Mouse (Mus musculus) layer of hippocampus, adult 9-11 months (tissue): Measurements from ENCODE around the gene Stx5a.
A peak's percentile ranks its signal among the peaks of the same experiment; 100 is the strongest.

Experiments
- DNase-seq: peaks from one replicate; pipeline ENCODE4 v3.0.0; 2022

Stx5a gene

GRCm38 (mm10) chr19:8741243-8741869 lies at the start of gene Stx5a:
Stx5a (plus strand) TSS chr19:8741413.
- DNase-seq: peak; percentile 98

- no peak for DNase-seq
Measured at GRCm38 (mm10) chr19:8691871-8692539, 49.2 kb upstream of the Stx5a start.

- DNase-seq: no peak
Measured at GRCm38 (mm10) chr19:8692740-8693139, 48.5 kb upstream of the Stx5a start.

GRCm38 (mm10) chr19:8695330-8695729 lies 45.9 kb upstream of the Stx5a start:
- DNase-seq: no peak

GRCm38 (mm10) chr19:8699652-8700051 lies 41.6 kb upstream of the Stx5a start:
- DNase-seq: no peak

GRCm38 (mm10) chr19:8702458-8702857 lies 38.8 kb upstream of the Stx5a start:
- DNase-seq: no peak

GRCm38 (mm10) chr19:8703571-8703970 lies 37.6 kb upstream of the Stx5a start:
- DNase-seq: no peak

GRCm38 (mm10) chr19:8705026-8705708 lies 36.0 kb upstream of the Stx5a start:
- DNase-seq: no peak

GRCm38 (mm10) chr19:8706132-8706667 lies 35.0 kb upstream of the Stx5a start:
- DNase-seq: no peak

GRCm38 (mm10) chr19:8706930-8707329 lies 34.3 kb upstream of the Stx5a start:
- DNase-seq: no peak

- DNase-seq: no peak
Measured at GRCm38 (mm10) chr19:8708954-8709353, 32.3 kb upstream of the Stx5a start.

GRCm38 (mm10) chr19:8710057-8710456 lies 31.2 kb upstream of the Stx5a start:
- no peak for DNase-seq

- DNase-seq: no peak
Measured at GRCm38 (mm10) chr19:8711506-8711905, 29.7 kb upstream of the Stx5a start.

- DNase-seq: no peak
Measured at GRCm38 (mm10) chr19:8711949-8712869, 29.0 kb upstream of the Stx5a start.

- peak; percentile 85 for DNase-seq
Measured at GRCm38 (mm10) chr19:8712870-8713305, 28.3 kb upstream of the Stx5a start.

- DNase-seq: peak; percentile 95
Measured at GRCm38 (mm10) chr19:8713306-8713996, 27.8 kb upstream of the Stx5a start.

GRCm38 (mm10) chr19:8713997-8714652 lies 27.1 kb upstream of the Stx5a start:
- no peak for DNase-seq

- DNase-seq: no peak
Measured at GRCm38 (mm10) chr19:8714653-8715481, 26.3 kb upstream of the Stx5a start.

- DNase-seq: no peak
Measured at GRCm38 (mm10) chr19:8715868-8716766, 25.1 kb upstream of the Stx5a start.
